Mouse (Mus musculus) midbrain, embryonic 12.5 days (tissue): ENCODE measurements around the gene Wdr45. TPM values are rescaled to one million over a fixed set of nuclear protein-coding genes. Genes with fewer than 3 reads are reported as not detected.
"Not testable (repeated sequence)": the region's sequence is repeated elsewhere in the genome, so short reads cannot be mapped to it uniquely, and the experiment has no call there.

Experiments
- ATAC-seq: fragments of 200-750 bp; cut with Nextera tagmentation; 2 replicates; pipeline ENCODE4 v1.8.0; 2017; ENCODE audit warnings: low read depth, moderate TSS enrichment, moderate library complexity; ENCODE audit not compliant: low FRiP score
- H3K27ac ChIP-seq: fragments of 300-500 bp; sonication (generic); replicated peaks from 2 replicates; pipeline ENCODE4 v1.5.1; 2016; ENCODE audit warnings: mild to moderate bottlenecking
- H3K27me3 ChIP-seq: fragments of 300-500 bp; sonication (generic); 2 replicates; pipeline ENCODE4 v1.6.1; 2016; ENCODE audit warnings: mild to moderate bottlenecking
- H3K36me3 ChIP-seq: fragments of 300-500 bp; sonication (generic); 2 replicates; pipeline ENCODE4 v1.6.1; 2016
- H3K4me1 ChIP-seq: fragments of 300-500 bp; sonication (generic); 2 replicates; pipeline ENCODE4 v1.6.1; 2016
- H3K4me2 ChIP-seq: fragments of 300-500 bp; sonication (generic); replicated peaks from 2 replicates; pipeline ENCODE4 v1.6.1; 2016; ENCODE audit warnings: mild to moderate bottlenecking, moderate library complexity
- H3K4me3 ChIP-seq: fragments of 300-500 bp; sonication (generic); 2 replicates; pipeline ENCODE4 v1.5.1; 2016; ENCODE audit warnings: mild to moderate bottlenecking
- H3K9ac ChIP-seq: fragments of 300-500 bp; sonication (generic); replicated peaks from 2 replicates; pipeline ENCODE4 v1.6.1; 2016; ENCODE audit warnings: mild to moderate bottlenecking, moderate library complexity
- H3K9me3 ChIP-seq: fragments of 300-500 bp; sonication (generic); 2 replicates; pipeline ENCODE4 v1.6.1; 2016; ENCODE audit warnings: mild to moderate bottlenecking
- WGBS: fragments of 180-500 bp; shearing (Covaris S2); methylation state at CpG from one replicate; pipeline ENCODE4 v1.1.7; 2016; 5-methylcytosine and 5-hydroxymethylcytosine counted together
- polyA plus RNA-seq: library from polyadenylated mRNA; unstranded; fragments of >200 nt; fragmentation: Nextera tagmentation; extraction: Ambion mirVana; gene quantifications from 2 replicates; pipeline ENCODE4 v1.2.1, GENCODE M21; 2016

Gene Wdr45
- 26.4 and 27.0 TPM in 2 replicates for polyA plus RNA-seq

- Histone ChIP-seq H3K27ac (0 out of 2 replicates have a peak within 1 kb of the TSS, but pooled peaks have one; percentile 39), H3K9ac (peak within 1 kb of the TSS; percentile 37; the same call in 1 of the 2 replicates)
Measured at GRCm38 (mm10) chrX:7714135-7714899, at the start of gene Wdr45. Gene Wdr45, plus strand, starts transcription at chrX:7714333.

GRCm38 (mm10) chrX:7664791-7665190 is 49.3 kb upstream of the Wdr45 start:
- Histone ChIP-seq H3K4me2 (no peak overlapping the region), H3K9ac (no peak overlapping the region), H3K4me3 (no peak overlapping the region), H3K36me3 (no peaks in the 10 kb centered on the region; the same call in 1 of the 2 replicates), H3K27ac (no peak overlapping the region), H3K9me3 (no peaks in the 10 kb centered on the region), H3K27me3 (no peaks in the 10 kb centered on the region), H3K4me1 (no peaks in the 10 kb centered on the region)
- ATAC-seq: no peak
- 90% methylated on average over 11 of the region's 11 CpGs for WGBS

More at GRCm38 (mm10) chrX:7714135-7714899, at the start of gene Wdr45:
- peak; percentile 98 for ATAC-seq
- not testable (repeated sequence) for H3K36me3 ChIP-seq, H3K9me3 ChIP-seq, H3K27me3 ChIP-seq, H3K4me1 ChIP-seq
- Histone ChIP-seq H3K4me3 (peak within 1 kb of the TSS; percentile 34), H3K4me2 (peak within 1 kb of the TSS; percentile 50)
- 16% methylated on average over 53 of the region's 60 CpGs for WGBS

DNA sequence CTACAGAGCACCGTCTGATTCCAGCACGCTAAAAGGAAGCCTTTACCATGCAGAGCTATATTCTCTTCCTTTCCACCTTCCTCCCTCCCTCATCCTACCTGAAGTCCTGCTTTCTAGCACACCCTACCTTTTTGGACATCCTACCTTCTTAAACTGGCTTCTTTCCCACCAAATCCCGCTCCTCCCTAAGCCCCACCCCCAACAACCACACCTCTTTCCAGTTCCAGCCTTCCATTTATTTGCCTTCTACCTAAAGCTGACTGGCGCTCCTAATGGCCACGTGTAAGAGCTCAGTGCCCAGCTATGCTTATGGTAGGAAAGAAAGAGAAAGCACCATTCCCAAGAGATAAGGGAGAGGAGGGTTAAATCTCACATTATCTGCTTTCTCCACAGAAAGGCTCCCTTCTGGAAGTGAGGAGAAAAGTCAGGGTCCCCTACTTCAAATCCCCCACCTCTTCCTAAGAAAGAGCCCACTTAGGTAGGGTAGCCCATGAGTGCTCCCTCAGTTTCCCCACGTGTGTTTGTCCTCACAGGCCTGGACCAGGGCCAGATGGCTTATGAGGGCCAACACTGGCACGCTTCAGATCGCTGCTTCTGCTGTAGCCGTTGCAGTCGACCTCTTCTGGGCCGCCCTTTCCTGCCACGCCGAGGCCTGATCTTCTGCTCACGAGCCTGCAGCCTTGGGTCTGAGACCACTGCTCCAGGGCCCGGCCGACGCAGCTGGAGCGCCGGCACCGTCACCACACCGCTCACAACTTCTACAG is 48.2 kb upstream of the Wdr45 start:
- Histone ChIP-seq H3K4me1 (no peaks in the 10 kb centered on the region), H3K27me3 (no peaks in the 10 kb centered on the region), H3K9me3 (no peaks in the 10 kb centered on the region), H3K4me2 (no peak overlapping the region), H3K36me3 (no peaks in the 10 kb centered on the region; the same call in 1 of the 2 replicates), H3K27ac (no peak overlapping the region), H3K4me3 (no peak overlapping the region), H3K9ac (no peak overlapping the region)
- WGBS: 77% methylated on average over 21 of the region's 21 CpGs
- ATAC-seq: no peak

- ATAC-seq: peak; percentile 79
- no peak overlapping the region for H3K27ac ChIP-seq
- peak overlapping the region; percentile 24; the same call in 1 of the 2 replicates for H3K9ac ChIP-seq
- H3K4me2 ChIP-seq: peak overlapping the region; percentile 49
- H3K4me3 ChIP-seq: peak overlapping the region; percentile 39
- 31% methylated on average over 19 of the region's 19 CpGs for WGBS
- peaks cover 6% of the 10 kb centered on the region for H3K27me3 ChIP-seq
- no peaks in the 10 kb centered on the region for H3K4me1 ChIP-seq
- H3K36me3 ChIP-seq: no peaks in the 10 kb centered on the region; the same call in 1 of the 2 replicates
- H3K9me3 ChIP-seq: no peaks in the 10 kb centered on the region
Measured at GRCm38 (mm10) chrX:7670390-7670881, 43.7 kb upstream of the Wdr45 start.

- no peaks in the 10 kb centered on the region for H3K4me1 ChIP-seq
- peak; percentile 13 for ATAC-seq
- peak within 1 kb of the TSS; percentile 49 for H3K4me2 ChIP-seq
- no peaks in the 10 kb centered on the region for H3K9me3 ChIP-seq
- peaks cover 6% of the 10 kb centered on the region for H3K27me3 ChIP-seq
- H3K27ac ChIP-seq: no peak within 1 kb of the TSS
- 18% methylated on average over 36 of the region's 36 CpGs for WGBS
- peak within 1 kb of the TSS; percentile 39 for H3K4me3 ChIP-seq
- no peaks in the 10 kb centered on the region; the same call in 1 of the 2 replicates for H3K36me3 ChIP-seq
- peak within 1 kb of the TSS; percentile 24; the same call in 1 of the 2 replicates for H3K9ac ChIP-seq
Measured at GRCm38 (mm10) chrX:7670921-7671623, 43.1 kb upstream of the Wdr45 start, which contains the start of gene Plp2. Gene Plp2, minus strand, starts transcription at chrX:7671390.

DNA sequence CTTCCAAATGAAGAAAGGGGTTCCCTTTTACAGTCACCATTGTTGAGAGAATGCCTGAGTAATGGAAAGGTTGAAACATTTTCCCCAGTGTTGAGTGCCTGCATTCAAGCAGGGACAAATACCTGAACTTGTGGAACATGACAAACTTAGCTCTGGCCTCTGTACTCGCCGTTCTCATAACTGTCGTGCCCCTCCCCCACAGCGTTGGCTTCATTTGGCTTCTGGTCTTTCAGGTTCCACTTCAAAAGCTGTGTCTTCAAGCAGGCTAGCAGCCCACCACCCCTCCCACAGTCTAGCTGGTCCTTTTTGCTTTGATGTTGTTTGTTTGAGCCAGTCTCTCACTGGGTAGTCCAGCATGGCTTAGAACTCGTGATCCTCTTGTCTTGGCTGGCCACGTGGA is 41.4 kb upstream of the Wdr45 start:
- Histone ChIP-seq H3K27ac (no peak overlapping the region), H3K4me1 (no peaks in the 10 kb centered on the region), H3K27me3 (peaks cover 6% of the 10 kb centered on the region), H3K9me3 (no peaks in the 10 kb centered on the region), H3K36me3 (no peaks in the 10 kb centered on the region), H3K9ac (no peak overlapping the region), H3K4me2 (no peak overlapping the region), H3K4me3 (no peak overlapping the region)
- WGBS: 54% methylated on average over 6 of the region's 6 CpGs
- ATAC-seq: no peak

DNA sequence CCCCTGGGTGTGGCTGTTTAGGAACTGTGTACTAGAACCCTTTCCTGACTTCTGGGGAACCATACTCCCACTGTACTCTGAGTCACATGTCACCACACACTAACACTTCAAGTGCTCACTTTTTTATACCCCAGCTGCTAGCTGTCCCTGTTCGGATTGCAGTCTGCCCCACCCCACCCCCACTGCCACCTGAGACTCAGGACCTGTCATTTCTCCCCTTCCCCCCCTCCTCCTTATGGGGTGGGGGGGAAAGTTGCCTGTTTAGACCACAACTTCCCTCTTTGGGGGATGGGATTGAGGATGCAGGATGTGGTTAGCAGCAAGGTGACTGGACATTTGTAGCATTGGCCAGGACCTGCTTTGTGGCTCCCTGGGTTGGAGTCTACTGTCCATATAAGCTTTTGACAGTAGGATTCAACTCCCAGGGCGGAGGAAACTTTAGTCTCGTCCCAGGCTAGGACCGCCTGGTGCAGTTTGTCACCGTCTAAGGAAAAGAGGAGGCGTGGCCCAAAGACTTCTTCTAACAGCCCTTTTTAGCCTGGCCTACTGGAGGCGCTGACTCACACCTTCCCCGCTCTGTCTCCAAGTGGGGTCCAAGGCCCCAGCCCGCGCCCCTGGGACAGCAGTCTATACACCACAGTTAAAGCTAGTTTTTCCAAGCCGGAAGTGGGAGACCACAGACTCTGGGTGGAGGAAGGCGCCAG is 40.4 kb upstream of the Wdr45 start:
- no peak overlapping the region for H3K4me3 ChIP-seq
- ATAC-seq: no peak
- H3K9me3 ChIP-seq: no peaks in the 10 kb centered on the region
- peaks cover 6% of the 10 kb centered on the region for H3K27me3 ChIP-seq
- H3K36me3 ChIP-seq: no peaks in the 10 kb centered on the region
- H3K4me1 ChIP-seq: no peaks in the 10 kb centered on the region
- no peak overlapping the region for H3K27ac ChIP-seq
- 39% methylated on average over 12 of the region's 12 CpGs for WGBS
- H3K9ac ChIP-seq: no peak overlapping the region
- H3K4me2 ChIP-seq: 0 out of 2 replicates have a peak overlapping the region, but pooled peaks have one; percentile 37

- no peak overlapping the region for H3K27ac ChIP-seq
Measured at GRCm38 (mm10) chrX:7674284-7675000, 39.7 kb upstream of the Wdr45 start.

GRCm38 (mm10) chrX:7675001-7675380 is 39.1 kb upstream of the Wdr45 start:
- H3K4me3 ChIP-seq: peak overlapping the region; percentile 19
- ATAC-seq: no peak
- H3K4me2 ChIP-seq: peak overlapping the region; percentile 37
- no peaks in the 10 kb centered on the region for H3K36me3 ChIP-seq
- no peaks in the 10 kb centered on the region for H3K4me1 ChIP-seq
- H3K27me3 ChIP-seq: peaks cover 6% of the 10 kb centered on the region
- H3K9ac ChIP-seq: no peak overlapping the region
- no peaks in the 10 kb centered on the region for H3K9me3 ChIP-seq
- H3K27ac ChIP-seq: no peak overlapping the region
- 27% methylated on average over 10 of the region's 10 CpGs for WGBS

More at GRCm38 (mm10) chrX:7674284-7675000, 39.7 kb upstream of the Wdr45 start:
- peaks cover 6% of the 10 kb centered on the region for H3K27me3 ChIP-seq
- H3K9ac ChIP-seq: no peak overlapping the region
- no peaks in the 10 kb centered on the region for H3K4me1 ChIP-seq
- H3K36me3 ChIP-seq: no peaks in the 10 kb centered on the region
- WGBS: 37% methylated on average over 28 of the region's 28 CpGs
- peak overlapping the region; percentile 19 for H3K4me3 ChIP-seq
- no peaks in the 10 kb centered on the region for H3K9me3 ChIP-seq
- no peak for ATAC-seq
- H3K4me2 ChIP-seq: peak overlapping the region; percentile 37

DNA sequence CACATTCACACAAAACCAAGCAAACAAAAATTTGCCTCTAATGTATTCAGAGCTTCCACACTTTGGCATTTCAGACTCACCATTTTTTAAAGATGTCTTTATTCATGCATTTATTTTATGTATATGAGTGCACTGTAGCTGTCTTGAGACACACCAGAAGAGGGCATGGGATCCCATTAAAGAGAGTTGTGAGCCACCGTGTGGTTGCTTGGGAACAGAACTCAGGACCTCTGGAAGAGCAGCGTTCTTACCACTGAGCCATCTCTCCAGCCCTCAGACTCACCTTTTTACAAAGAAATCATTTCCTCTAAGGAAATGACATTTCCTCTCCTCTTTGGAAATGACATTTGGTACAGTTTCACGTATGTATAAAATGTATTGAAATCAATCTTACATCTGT is 35.1 kb upstream of the Wdr45 start:
- no peaks in the 10 kb centered on the region for H3K4me1 ChIP-seq
- no peak for ATAC-seq
- no peak overlapping the region for H3K4me2 ChIP-seq
- H3K27ac ChIP-seq: no peak overlapping the region
- 57% methylated on average over 3 of the region's 3 CpGs for WGBS
- H3K9ac ChIP-seq: no peak overlapping the region
- H3K9me3 ChIP-seq: no peaks in the 10 kb centered on the region
- H3K36me3 ChIP-seq: no peaks in the 10 kb centered on the region
- no peak overlapping the region for H3K4me3 ChIP-seq
- H3K27me3 ChIP-seq: peaks cover 4% of the 10 kb centered on the region
